Mouse (Mus musculus): ENCODE results near the gene Rad9a.

DNA sequence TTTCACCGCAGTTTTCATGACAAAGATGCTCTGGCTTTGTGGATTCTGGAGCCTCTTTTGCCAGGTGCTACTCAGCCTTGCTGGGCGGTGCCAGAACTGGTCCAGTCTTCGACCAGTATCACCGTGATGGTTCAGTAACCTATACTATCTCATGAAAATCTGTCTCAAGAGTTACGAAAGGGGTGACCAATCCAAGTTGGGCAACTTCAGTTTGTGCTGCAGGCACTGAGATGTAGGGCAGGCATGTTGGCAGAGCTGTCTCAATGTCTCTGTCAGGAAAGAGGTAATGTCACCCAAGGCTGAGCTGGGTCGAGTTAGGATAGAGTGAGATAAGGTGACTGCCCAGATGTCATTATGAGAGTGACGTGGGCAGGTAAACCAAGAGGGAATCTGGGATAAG is 21.1 kb downstream of the Rad9a start:
- TF ChIP-seq EP300 (optimal IDR thresholded peaks at IDR 0.05) (no peak), CTCF (IDR thresholded peaks at IDR 0.05; ENCODE audit: low read depth) (no peak)

Data from stomach, postnatal 0 days (tissue).